Mouse (Mus musculus) erythroblast, embryonic 14.5 days (primary cell): Measurements from ENCODE around the gene Gls.

Experiments used
- GATA1 ChIP-seq: IDR thresholded peaks from 2 replicates; pipeline ENCODE4 v1.6.1; 2012; ENCODE audit warnings: low read length, inconsistent platforms, mixed read lengths
- TAL1 ChIP-seq: IDR thresholded peaks from 3 replicates; pipeline ENCODE4 v1.6.1; 2012; ENCODE audit warnings: low read length, inconsistent platforms, mixed read lengths

DNA sequence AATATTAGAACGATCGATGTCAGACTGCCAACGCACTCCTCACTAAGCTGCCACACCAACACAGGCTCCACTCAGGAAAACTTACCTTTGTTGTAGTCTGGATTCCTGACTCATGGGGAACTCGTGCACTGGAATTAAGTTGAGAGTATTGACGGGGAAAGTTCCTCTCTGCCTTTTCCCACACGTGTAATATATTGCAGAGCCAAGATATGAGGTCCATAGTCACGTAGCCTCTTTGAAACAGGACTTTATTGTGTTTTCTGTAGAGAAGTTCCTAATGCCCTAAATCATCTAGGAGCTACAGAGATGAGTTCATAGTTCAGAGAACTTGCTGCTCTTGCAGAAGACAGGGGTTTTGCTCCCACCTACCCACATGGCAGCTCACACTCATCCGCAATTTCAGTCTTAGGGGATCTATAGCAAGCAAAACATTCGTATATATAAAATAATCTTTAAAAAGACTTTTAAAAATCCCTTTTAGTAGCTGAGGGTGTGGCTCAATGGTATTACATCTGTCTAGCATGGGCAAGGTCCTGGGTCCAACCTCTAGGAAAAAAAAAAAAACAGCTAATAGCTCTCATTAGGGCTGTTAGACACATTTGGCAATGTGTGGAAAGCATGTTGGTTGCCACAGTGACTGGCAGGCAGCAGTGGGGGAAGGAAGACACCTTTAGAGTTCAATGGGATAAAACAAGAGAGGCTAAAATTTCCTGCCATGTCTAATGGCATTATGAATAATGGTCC, 25.1 kb upstream of the Gls start:
- no peak for TF ChIP-seq GATA1
- TF ChIP-seq TAL1 = no peak
